Mouse (Mus musculus): ENCODE measurements around the gene Trir. TPM values are rescaled to one million over a fixed set of nuclear protein-coding genes. Genes with fewer than 3 reads are reported as not detected.
A peak's percentile ranks its signal among the peaks of the same experiment; 100 is the strongest.

Gene Trir
- polyA plus RNA-seq, 1 experiment from 2014 or later = 164 TPM

DNA sequence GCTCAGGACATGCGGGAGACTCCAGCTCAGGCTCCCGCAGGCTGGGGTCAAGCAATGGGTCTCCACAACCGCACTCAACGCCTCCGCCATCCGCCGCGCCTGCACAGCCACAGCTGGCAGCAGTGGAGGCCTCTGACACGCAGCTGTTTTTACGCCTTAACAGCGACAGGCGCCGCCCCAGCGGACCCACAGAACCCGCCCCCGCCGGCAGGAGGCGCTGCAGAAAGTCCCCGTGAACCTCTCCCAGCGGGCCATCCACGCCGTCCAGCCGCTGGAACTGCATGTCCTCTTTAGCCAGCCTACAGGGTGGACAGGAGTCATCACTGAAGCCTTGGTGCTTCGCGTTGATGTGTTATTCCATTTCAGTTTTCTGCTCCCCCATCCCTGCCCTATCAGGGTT lies 18.9 kb upstream of the Trir start:
- peaks cover 47% of the 10 kb centered on the region for H3K27me3 ChIP-seq
- H3K36me3 ChIP-seq = 0 out of 2 replicates have a peak, but pooled peaks cover 2% of the 10 kb centered on the region
- H3K9ac ChIP-seq (replicated peaks) = no peak overlapping the region
- no peak for ATAC-seq (ENCODE audit: low FRiP score, low read depth)
- WGBS = 17% methylated on average over 25 of the region's 25 CpGs
- H3K4me3 ChIP-seq = no peak overlapping the region
- H3K4me2 ChIP-seq (replicated peaks) = no peak overlapping the region
- no peaks in the 10 kb centered on the region for H3K9me3 ChIP-seq
- H3K27ac ChIP-seq (replicated peaks) = no peak overlapping the region
- H3K4me1 ChIP-seq = no peaks in the 10 kb centered on the region

DNA sequence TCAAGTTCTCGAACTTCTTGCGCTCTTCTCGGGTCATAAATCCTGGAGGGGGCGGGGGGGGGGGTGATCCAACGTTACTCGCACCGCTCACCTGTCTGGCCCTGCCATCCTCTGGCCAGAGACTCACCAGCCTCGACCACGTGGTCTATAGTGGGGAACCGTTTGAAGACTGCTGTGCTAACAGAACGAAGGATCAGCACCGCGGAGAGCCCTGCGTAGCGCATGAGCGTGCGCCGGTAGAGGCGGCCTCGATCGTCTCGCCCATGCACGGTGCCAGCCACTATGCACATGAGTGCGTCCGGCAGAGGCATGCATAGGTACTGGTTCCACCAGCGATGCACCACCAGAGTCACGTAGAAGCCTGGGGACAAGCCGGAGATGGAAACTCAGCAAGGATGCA lies 15.4 kb upstream of the Trir start:
- Histone ChIP-seq H3K27ac (replicated peaks) (no peak overlapping the region), H3K9me3 (no peaks in the 10 kb centered on the region), H3K4me1 (peaks cover 5% of the 10 kb centered on the region), H3K4me2 (replicated peaks) (no peak overlapping the region), H3K4me3 (no peak overlapping the region), H3K9ac (replicated peaks) (no peak overlapping the region), H3K27me3 (peaks cover 75% of the 10 kb centered on the region), H3K36me3 (no peaks in the 10 kb centered on the region)
- no peak for ATAC-seq (ENCODE audit: low FRiP score, low read depth)
- 20% methylated on average over 28 of the region's 28 CpGs for WGBS

DNA sequence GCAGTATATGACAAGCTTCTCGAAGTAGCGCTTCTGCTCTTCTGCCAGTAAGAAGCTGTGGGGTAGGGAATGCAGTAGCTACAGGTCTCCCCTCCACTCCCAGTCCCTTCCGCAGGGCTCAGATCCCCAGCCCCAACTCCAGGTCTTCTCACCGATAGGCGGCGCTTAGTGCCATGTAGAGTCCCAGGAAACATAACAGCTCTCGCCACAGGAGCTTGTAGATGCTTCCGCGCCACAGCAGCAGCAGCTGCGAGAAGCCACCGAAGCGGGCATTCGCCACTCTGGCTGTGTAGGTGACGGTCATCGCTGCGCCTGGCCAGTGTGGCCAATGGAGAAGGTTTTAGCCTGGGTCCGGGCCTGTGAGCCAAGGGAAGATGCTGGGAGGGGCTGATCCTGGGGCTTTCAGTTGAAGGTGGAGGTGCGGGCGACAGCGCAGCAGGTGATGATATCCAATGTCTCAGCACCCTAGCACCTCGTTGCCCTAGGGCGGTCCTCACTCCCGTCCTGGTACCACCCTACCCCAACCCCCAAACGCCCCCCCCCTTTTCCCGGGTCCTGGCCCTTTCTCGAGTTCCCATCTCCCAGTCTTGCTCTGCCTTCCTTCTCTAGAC lies 13.3 kb upstream of the Trir start:
- 3% methylated on average over 26 of the region's 26 CpGs for WGBS
- no peak overlapping the region for H3K27ac ChIP-seq (replicated peaks)
- H3K9ac ChIP-seq (replicated peaks) = peak overlapping the region; percentile 44
- H3K4me2 ChIP-seq (replicated peaks) = peak overlapping the region; percentile 64
- H3K9me3 ChIP-seq = no peaks in the 10 kb centered on the region
- peaks cover 64% of the 10 kb centered on the region for H3K27me3 ChIP-seq
- peaks cover 9% of the 10 kb centered on the region for H3K4me1 ChIP-seq
- ATAC-seq (ENCODE audit: low FRiP score, low read depth) = peak; percentile 52
- H3K4me3 ChIP-seq = peak overlapping the region; percentile 36
- peaks cover 13% of the 10 kb centered on the region for H3K36me3 ChIP-seq

DNA sequence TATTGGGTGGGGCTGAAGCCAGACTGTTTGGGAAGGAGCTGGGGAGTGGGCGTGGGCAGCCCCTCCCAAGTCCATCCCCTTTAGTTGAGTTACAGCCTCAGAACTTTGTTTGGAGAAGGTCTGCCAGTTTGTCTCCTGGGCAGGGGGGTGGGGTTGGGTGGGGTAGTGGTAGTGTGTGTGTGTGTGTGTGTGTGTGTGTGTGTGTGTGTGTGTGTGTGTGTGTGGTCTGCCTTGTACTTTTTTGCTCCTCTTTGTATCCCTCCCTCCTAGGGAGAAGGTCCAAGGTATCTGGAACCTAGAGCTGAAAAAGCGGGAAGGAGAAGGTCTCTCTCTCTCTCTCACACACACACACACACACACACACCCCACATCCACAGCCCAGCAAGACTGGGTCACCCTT lies 12.2 kb upstream of the Trir start, which contains the start of gene Best2:
Gene Best2 (minus strand): TSS at position 101 of the 400 bp plus-strand sequence.
- H3K4me2 ChIP-seq (replicated peaks) = peak within 1 kb of the TSS; percentile 64

DNA sequence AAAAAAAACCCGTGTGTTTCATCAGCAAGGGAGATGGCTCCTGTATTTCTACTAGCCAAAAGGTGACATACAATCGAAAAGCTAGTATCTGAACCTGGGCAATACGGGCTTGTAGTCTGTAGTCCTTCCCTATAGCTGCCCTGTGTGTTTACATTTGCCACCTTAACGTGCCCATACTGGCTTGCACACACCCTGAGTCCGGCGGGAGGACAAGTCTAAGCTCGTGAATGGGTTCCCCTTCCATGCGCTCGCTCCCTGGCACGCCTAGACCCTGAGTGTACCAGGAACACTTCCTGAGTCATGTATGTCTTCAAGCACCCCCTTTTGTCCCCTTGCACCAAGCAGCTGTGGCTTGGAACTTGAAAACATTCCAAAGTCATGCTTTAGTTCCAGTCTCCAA lies 9.9 kb upstream of the Trir start:
- Histone ChIP-seq H3K9me3 (no peaks in the 10 kb centered on the region), H3K9ac (replicated peaks) (no peak overlapping the region), H3K27ac (replicated peaks) (no peak overlapping the region), H3K4me1 (peaks cover 12% of the 10 kb centered on the region), H3K4me3 (no peak overlapping the region), H3K4me2 (replicated peaks) (no peak overlapping the region), H3K36me3 (peaks cover 46% of the 10 kb centered on the region), H3K27me3 (peaks cover 40% of the 10 kb centered on the region)
- ATAC-seq (ENCODE audit: low FRiP score, low read depth) = no peak
- 72% methylated on average over 10 of the region's 10 CpGs for WGBS

More for the DNA sequence above, 12.2 kb upstream of the Trir start, which contains the start of gene Best2:
- H3K36me3 ChIP-seq = peaks cover 24% of the 10 kb centered on the region
- WGBS = 53% methylated on average over 1 of the region's 2 CpGs
- H3K4me1 ChIP-seq = peaks cover 9% of the 10 kb centered on the region
- ATAC-seq (ENCODE audit: low FRiP score, low read depth) = no peak
- H3K27me3 ChIP-seq = peaks cover 55% of the 10 kb centered on the region
- H3K4me3 ChIP-seq = peak within 1 kb of the TSS; percentile 36
- no peak within 1 kb of the TSS for H3K27ac ChIP-seq (replicated peaks)
- no peaks in the 10 kb centered on the region for H3K9me3 ChIP-seq
- H3K9ac ChIP-seq (replicated peaks) = peak within 1 kb of the TSS; percentile 44

DNA sequence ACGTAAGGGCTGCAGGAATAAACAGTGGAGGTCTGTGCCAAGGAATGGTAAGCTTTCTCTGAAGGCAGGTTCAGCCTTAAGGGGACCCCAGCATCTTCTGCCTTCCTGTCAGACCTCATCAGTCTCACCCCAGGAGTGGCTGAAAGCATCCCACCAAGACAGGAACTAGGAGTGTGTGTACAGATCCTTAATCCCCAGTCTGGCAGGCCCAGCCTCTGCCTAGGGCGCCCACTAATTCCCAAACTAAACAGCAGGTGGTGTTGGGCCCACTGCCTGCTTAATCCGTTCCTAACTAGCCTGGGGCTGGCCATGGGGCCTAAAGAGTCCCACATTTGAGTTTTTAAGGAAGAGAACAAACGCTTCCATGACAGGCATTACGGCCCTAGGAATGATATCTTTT lies 9.4 kb upstream of the Trir start:
- Histone ChIP-seq H3K36me3 (peaks cover 51% of the 10 kb centered on the region), H3K4me1 (peaks cover 12% of the 10 kb centered on the region), H3K9ac (replicated peaks) (no peak overlapping the region), H3K9me3 (no peaks in the 10 kb centered on the region), H3K27ac (replicated peaks) (no peak overlapping the region), H3K4me2 (replicated peaks) (no peak overlapping the region), H3K4me3 (no peak overlapping the region), H3K27me3 (peaks cover 35% of the 10 kb centered on the region)
- ATAC-seq (ENCODE audit: low FRiP score, low read depth) = no peak; the same call in 1 of the 2 replicates
- WGBS = 29% methylated on average over 5 of the region's 5 CpGs

DNA sequence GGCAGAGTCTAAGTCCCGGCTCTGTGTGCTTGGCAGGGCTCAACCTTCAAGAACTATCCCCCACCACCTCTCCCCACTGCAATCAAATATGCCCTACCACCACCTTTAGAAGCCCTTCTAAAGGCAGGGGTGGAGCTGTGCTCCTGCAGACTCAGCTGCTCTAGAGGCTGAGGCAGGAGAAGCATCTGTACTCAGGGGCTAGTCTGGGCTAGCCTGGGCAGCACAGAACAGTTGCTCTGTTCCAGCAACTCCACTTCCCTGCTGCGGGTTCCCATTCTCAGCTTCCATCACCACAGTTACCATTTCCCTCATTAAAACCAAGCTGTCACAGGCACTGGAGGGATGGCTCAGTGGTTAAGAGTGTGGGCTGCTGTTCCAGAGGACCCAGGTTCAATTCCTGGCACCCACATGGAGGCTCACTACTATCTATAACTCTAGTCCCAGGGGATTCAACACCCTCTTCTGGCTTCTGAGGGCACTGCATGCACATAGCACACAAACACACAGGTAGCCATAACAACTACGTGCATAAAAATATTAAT lies 5.0 kb upstream of the Trir start:
- no peak for ATAC-seq (ENCODE audit: low FRiP score, low read depth)
- Histone ChIP-seq H3K36me3 (peaks cover 69% of the 10 kb centered on the region), H3K4me3 (no peak overlapping the region)

DNA sequence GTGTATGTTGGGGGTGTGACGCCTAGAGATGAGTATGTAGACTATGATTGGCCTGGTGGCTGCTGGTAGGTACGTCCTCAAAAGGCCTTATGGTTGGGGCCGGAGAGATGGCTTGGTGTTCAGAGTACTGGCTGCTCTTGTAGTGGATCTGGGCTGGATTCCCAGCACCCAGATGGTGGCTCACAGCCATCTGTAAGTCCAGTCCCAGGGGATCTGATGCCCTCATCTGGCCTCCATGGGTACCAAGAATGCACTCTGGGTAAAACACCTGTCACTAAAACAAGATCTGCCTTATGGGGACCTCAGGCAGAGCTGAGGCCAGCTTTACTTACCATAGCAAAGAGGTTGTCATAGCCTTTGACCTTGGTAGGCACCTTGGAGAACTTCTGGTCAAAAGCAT lies 2.8 kb upstream of the Trir start:
- no peak for ATAC-seq (ENCODE audit: low FRiP score, low read depth)
- Histone ChIP-seq H3K27ac (replicated peaks) (no peak overlapping the region), H3K4me1 (peaks cover 33% of the 10 kb centered on the region), H3K36me3 (peaks cover 51% of the 10 kb centered on the region), H3K27me3 (no peaks in the 10 kb centered on the region), H3K4me3 (peak overlapping the region; percentile 78), H3K4me2 (replicated peaks) (peak overlapping the region; percentile 99), H3K9me3 (no peaks in the 10 kb centered on the region), H3K9ac (replicated peaks) (no peak overlapping the region)
- 93% methylated on average over 3 of the region's 3 CpGs for WGBS

More for the DNA sequence above, 5.0 kb upstream of the Trir start:
- Histone ChIP-seq H3K9ac (replicated peaks) (no peak overlapping the region), H3K9me3 (no peaks in the 10 kb centered on the region), H3K4me1 (peaks cover 26% of the 10 kb centered on the region), H3K27ac (replicated peaks) (no peak overlapping the region), H3K27me3 (no peaks in the 10 kb centered on the region), H3K4me2 (replicated peaks) (no peak overlapping the region)
- 91% methylated on average over 3 of the region's 3 CpGs for WGBS

DNA sequence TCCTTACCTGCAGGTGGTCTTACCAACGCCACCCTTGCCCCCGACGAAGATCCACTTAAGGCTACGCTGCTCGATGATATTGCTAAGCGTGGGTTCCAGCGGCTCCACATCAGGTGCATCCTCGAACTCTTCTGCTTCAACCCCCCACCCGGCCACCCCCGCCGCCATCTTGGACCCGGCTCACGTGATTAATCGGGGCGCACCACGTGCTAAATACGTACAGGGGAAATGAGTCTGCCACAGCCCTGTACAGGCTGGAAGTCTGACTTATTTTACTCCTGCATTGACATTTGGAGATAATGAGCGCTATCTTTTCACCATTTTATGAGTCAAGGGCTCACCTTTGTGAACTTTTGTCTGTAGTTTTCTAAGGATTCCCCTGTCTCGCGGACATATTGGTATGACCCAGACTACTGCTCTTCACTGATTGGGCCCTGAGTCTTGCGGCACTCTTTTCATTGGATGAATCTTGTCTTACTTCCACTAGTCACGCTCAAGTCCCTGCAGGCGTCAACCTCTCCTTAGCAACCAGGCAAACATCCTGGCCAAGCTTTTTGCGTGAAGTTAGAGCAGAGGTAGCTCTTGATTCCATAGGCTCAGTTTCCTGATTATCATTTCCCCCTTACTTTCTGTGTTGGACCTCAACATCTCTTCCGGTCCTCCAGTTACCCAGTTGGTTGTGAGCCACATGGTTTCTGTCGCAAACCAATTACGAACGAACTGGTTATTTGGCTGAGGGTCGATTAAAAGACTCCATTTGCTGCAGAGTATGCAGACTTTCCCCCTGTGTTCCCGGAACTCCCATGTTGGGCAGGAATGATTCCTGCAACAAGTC lies 1.3 kb upstream of the Trir start, which contains the start of gene Asna1:
Gene Asna1 (minus strand): TSS at position 184 of the 835 bp plus-strand sequence.
- no peaks in the 10 kb centered on the region for H3K27me3 ChIP-seq
- H3K9ac ChIP-seq (replicated peaks) = peak within 1 kb of the TSS; percentile 76
- no peaks in the 10 kb centered on the region for H3K9me3 ChIP-seq
- peak within 1 kb of the TSS; percentile 77 for H3K27ac ChIP-seq (replicated peaks)
- ATAC-seq (ENCODE audit: low FRiP score, low read depth) = peak; percentile 85
- peak within 1 kb of the TSS; percentile 99 for H3K4me2 ChIP-seq (replicated peaks)
- 7% methylated on average over 30 of the region's 30 CpGs for WGBS
- H3K4me3 ChIP-seq = peak within 1 kb of the TSS; percentile 78
- peaks cover 40% of the 10 kb centered on the region for H3K4me1 ChIP-seq
- peaks cover 50% of the 10 kb centered on the region for H3K36me3 ChIP-seq

DNA sequence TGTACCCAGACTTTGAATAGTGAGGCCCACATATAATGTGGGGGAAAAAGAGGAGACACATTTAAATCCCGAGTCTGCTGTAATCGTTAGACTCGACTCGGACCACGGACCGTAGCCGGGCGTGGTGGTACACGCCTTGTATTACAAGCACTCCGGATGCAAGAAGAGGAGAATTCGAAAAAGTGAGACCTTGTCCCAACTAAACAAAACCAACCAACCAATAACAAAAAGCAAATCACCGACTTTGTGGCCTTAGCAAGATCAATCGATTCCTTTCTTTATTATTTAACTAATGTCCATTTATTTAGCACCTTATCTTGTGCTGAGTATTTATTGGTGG lies 863 bp downstream of the Trir start:
- H3K27ac ChIP-seq (replicated peaks) = peak overlapping the region; percentile 78
- peak overlapping the region; percentile 80 for H3K4me2 ChIP-seq (replicated peaks)
- H3K27me3 ChIP-seq = no peaks in the 10 kb centered on the region
- peaks cover 37% of the 10 kb centered on the region for H3K4me1 ChIP-seq
- H3K9ac ChIP-seq (replicated peaks) = peak overlapping the region; percentile 95
- H3K9me3 ChIP-seq = no peaks in the 10 kb centered on the region
- peak overlapping the region; percentile 82 for H3K4me3 ChIP-seq
- ATAC-seq (ENCODE audit: low FRiP score, low read depth) = no peak
- peaks cover 48% of the 10 kb centered on the region for H3K36me3 ChIP-seq
- WGBS = 2% methylated on average over 13 of the region's 13 CpGs

DNA sequence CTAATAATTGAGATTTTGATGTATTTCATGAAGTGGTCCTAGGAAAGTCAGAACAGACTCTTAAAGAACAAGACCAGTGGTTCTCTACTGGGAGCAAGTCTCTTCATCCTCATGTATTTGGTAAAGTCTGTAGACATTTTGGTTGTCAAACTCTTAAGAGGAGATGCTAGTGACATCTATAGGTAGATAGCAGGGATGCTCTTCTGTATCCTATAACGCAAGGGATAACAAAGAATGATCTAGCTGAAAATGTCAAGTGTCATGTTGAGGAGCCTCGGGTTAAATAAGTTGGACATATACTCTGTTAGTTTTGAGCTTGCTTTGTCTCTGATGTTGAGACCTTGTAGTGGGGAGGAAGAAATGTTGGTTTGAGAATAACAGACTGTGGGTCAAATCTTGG lies 1.3 kb downstream of the Trir start:
- H3K9ac ChIP-seq (replicated peaks) = peak overlapping the region; percentile 95
- peak overlapping the region; percentile 82 for H3K4me3 ChIP-seq
- peaks cover 48% of the 10 kb centered on the region for H3K36me3 ChIP-seq
- H3K9me3 ChIP-seq = no peaks in the 10 kb centered on the region
- H3K27ac ChIP-seq (replicated peaks) = no peak overlapping the region
- no peak for ATAC-seq (ENCODE audit: low FRiP score, low read depth)
- H3K4me2 ChIP-seq (replicated peaks) = peak overlapping the region; percentile 80
- 31% methylated on average over 2 of the region's 2 CpGs for WGBS
- peaks cover 37% of the 10 kb centered on the region for H3K4me1 ChIP-seq
- no peaks in the 10 kb centered on the region for H3K27me3 ChIP-seq

DNA sequence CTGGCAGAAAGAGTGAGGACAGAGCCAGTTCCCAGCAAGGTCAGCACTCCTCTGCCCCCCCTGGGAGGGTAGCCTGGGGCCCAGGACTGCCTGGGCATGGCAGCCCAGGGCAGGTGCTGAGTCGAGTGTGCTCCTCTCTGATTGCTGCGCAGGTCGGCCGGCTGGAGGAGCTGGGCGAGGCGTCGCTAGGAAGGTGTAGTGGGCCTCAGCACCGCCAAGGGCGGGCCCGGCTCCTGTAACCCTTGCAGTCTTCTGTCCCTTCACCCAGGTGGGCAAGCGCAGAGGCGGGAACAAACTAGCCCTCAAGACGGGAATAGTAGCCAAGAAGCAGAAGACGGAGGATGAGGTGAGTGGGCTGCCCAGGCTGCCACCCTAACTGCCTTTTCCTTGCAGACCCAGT lies 2.6 kb downstream of the Trir start:
- WGBS = 90% methylated on average over 14 of the region's 14 CpGs
- Histone ChIP-seq H3K27me3 (no peaks in the 10 kb centered on the region), H3K9me3 (no peaks in the 10 kb centered on the region), H3K36me3 (peaks cover 42% of the 10 kb centered on the region), H3K27ac (replicated peaks) (0 out of 2 replicates have a peak overlapping the region, but pooled peaks have one; percentile 22), H3K4me3 (0 out of 2 replicates have a peak overlapping the region, but pooled peaks have one; percentile 82), H3K4me1 (peaks cover 33% of the 10 kb centered on the region), H3K4me2 (replicated peaks) (peak overlapping the region; percentile 80; the same call in 1 of the 2 replicates), H3K9ac (replicated peaks) (no peak overlapping the region)
- no peak for ATAC-seq (ENCODE audit: low FRiP score, low read depth)

Data from midbrain, embryonic 12.5 days (tissue).